Mouse (Mus musculus) gastrocnemius, postnatal 36 days (tissue): ENCODE data around the gene Sorl1. TPM values are rescaled to one million over a fixed set of nuclear protein-coding genes. Genes with fewer than 3 reads are reported as not detected.

Source experiments
- DNase-seq, 2 experiments: peaks; one replicate each; pipeline ENCODE4 v3.0.0; 2022
- intact Hi-C: fragments of 180-260 bp; cut with DNase I; formaldehyde crosslinking; loops from one replicate; pipeline ENCODE4 v1.15.1; 2025
- total RNA-seq, 2 experiments: library from RNA; stranded (reverse); gene quantifications; 2 replicates each; pipeline ENCODE4 v1.2.3; 2021

The Sorl1 gene
- total RNA-seq, 2 experiments from 2014 or later, result 30.7 to 38.0 TPM

GRCm38 (mm10) chr9:42028807-42029206 lies 95.3 kb downstream of the Sorl1 start:
- intact Hi-C loops, result no loop called here
- DNase-seq, result no peak

- intact Hi-C loops, result no loop called here
- no peak for DNase-seq
These were observed 99.8 kb downstream of the Sorl1 start for GRCm38 (mm10) chr9:42024257-42024656.

- DNase-seq, result no peak
- intact Hi-C loops, result no loop called here
These were observed 100.7 kb downstream of the Sorl1 start for GRCm38 (mm10) chr9:42023383-42023782.

- DNase-seq, result no peak
- intact Hi-C loops, result no loop called here
These were observed 101.8 kb downstream of the Sorl1 start for GRCm38 (mm10) chr9:42022318-42022717.

- DNase-seq, result no peak
- intact Hi-C loops, result no loop called here
These were observed 104.6 kb downstream of the Sorl1 start for GRCm38 (mm10) chr9:42019308-42020031.

- no peak for DNase-seq
- intact Hi-C loops, result loop anchor here (5.0 kb wide), 1 partner anchor 124 kb away; no protein-coding TSS in a partner anchor
These were observed 115.6 kb downstream of the Sorl1 start for GRCm38 (mm10) chr9:42008501-42008900.

GRCm38 (mm10) chr9:42005101-42005500 lies 119.0 kb downstream of the Sorl1 start:
- no peak for DNase-seq

GRCm38 (mm10) chr9:42004140-42004539 lies 120.0 kb downstream of the Sorl1 start:
- DNase-seq, result no peak
- intact Hi-C loops, result loop anchor here (5.0 kb wide), 1 partner anchor 118 kb away; the partner anchor contains the start of gene Sorl1

More at GRCm38 (mm10) chr9:42005101-42005500, 119.0 kb downstream of the Sorl1 start:
- intact Hi-C loops, result loop anchor here (5.0 kb wide), 1 partner anchor 127 kb away; no protein-coding TSS in a partner anchor

- no peak for DNase-seq
- intact Hi-C loops, result loop anchor here (2.0 to 5.0 kb wide), 2 partner anchors 123 to 241 kb away; partner anchors contain the start of gene Sorl1
These were observed 124.3 kb downstream of the Sorl1 start for GRCm38 (mm10) chr9:41999498-42000473.

- intact Hi-C loops, result no loop called here
- DNase-seq, result no peak
These were observed 128.8 kb downstream of the Sorl1 start for GRCm38 (mm10) chr9:41995278-41995677.

GRCm38 (mm10) chr9:41993821-41994220 lies 130.3 kb downstream of the Sorl1 start:
- intact Hi-C loops, result no loop called here
- no peak for DNase-seq

GRCm38 (mm10) chr9:41992841-41993240 lies 131.3 kb downstream of the Sorl1 start:
- DNase-seq, result no peak
- intact Hi-C loops, result no loop called here

GRCm38 (mm10) chr9:41985636-41986035 lies 138.5 kb downstream of the Sorl1 start:
- DNase-seq, result no peak
- intact Hi-C loops, result no loop called here

- no peak for DNase-seq
- intact Hi-C loops, result no loop called here
These were observed 139.0 kb downstream of the Sorl1 start for GRCm38 (mm10) chr9:41985052-41985451.

- intact Hi-C loops, result no loop called here
- DNase-seq, result no peak
These were observed 139.8 kb downstream of the Sorl1 start for GRCm38 (mm10) chr9:41984306-41984705.

- DNase-seq, result no peak
- intact Hi-C loops, result no loop called here
These were observed 140.8 kb downstream of the Sorl1 start for GRCm38 (mm10) chr9:41983286-41983685.

- intact Hi-C loops, result no loop called here
- no peak for DNase-seq
These were observed 141.3 kb downstream of the Sorl1 start for GRCm38 (mm10) chr9:41982760-41983159.

GRCm38 (mm10) chr9:41982023-41982422 lies 142.1 kb downstream of the Sorl1 start:
- no peak for DNase-seq
- intact Hi-C loops, result no loop called here

- DNase-seq, result no peak
- intact Hi-C loops, result no loop called here
These were observed 142.8 kb downstream of the Sorl1 start for GRCm38 (mm10) chr9:41981306-41981705.

GRCm38 (mm10) chr9:41980796-41981195 lies 143.3 kb downstream of the Sorl1 start:
- DNase-seq, result no peak
- intact Hi-C loops, result no loop called here

GRCm38 (mm10) chr9:41978366-41978765 lies 145.7 kb downstream of the Sorl1 start:
- intact Hi-C loops, result no loop called here
- DNase-seq, result no peak
